ENCODE assay signal across 8 mouse cellular contexts in genomic region chr6:3200586-3200985, GRCm38 (mm10).
DNase-seq lines count a peak whose midpoint lies in the region; ATAC-seq and TF ChIP-seq lines count a peak whose summit lies in the region.
"Not testable (repeated sequence)": the region's sequence is repeated elsewhere in the genome, so short reads cannot be mapped to it uniquely, and the experiment has no call there.

No protein-coding gene starts in this region.

- not testable (repeated sequence) for ATAC-seq in hindbrain, embryonic 14.5 days (ENCODE audit: low FRiP score); midbrain, embryonic 11.5 days (ENCODE audit: low FRiP score)

- not testable (repeated sequence) for TF ChIP-seq CTCF in spleen, adult 2 months (IDR thresholded peaks at IDR 0.05; ENCODE audit: extremely low read depth, insufficient read depth, insufficient read length, insufficient replicate concordance)

- H3K4me2 ChIP-seq in hindbrain, embryonic 14.5 days (replicated peaks); midbrain, embryonic 11.5 days: not testable (repeated sequence)

- H3K9ac ChIP-seq in hindbrain, embryonic 14.5 days; midbrain, embryonic 11.5 days (ENCODE audit: low read length): not testable (repeated sequence)

- not testable (repeated sequence) for H3K27me3 ChIP-seq in hindbrain, embryonic 14.5 days (ENCODE audit: control insufficient read depth, insufficient read depth, low read length); midbrain, embryonic 11.5 days (ENCODE audit: control insufficient read depth, insufficient read depth, low read length); spleen, adult 2 months (ENCODE audit: control insufficient read depth, insufficient read depth, low read length)

- intact Hi-C loops in left cerebral cortex, postnatal 25 days (cut with DNase I): not testable (repeated sequence)

- TF ChIP-seq POLR2A in spleen, adult 2 months (IDR thresholded peaks at IDR 0.05; ENCODE audit: low read depth, low read length): not testable (repeated sequence)

- H3K9me3 ChIP-seq in hindbrain, embryonic 14.5 days (ENCODE audit: control insufficient read depth, low read length); midbrain, embryonic 11.5 days (ENCODE audit: control insufficient read depth, low read length): not testable (repeated sequence)

- H3K27ac ChIP-seq in hindbrain, embryonic 14.5 days; midbrain, embryonic 11.5 days (ENCODE audit: low read depth, low read length); spleen, adult 2 months (ENCODE audit: insufficient read depth, low read length): not testable (repeated sequence)

- H3K4me1 ChIP-seq in hindbrain, embryonic 14.5 days (replicated peaks; ENCODE audit: control insufficient read depth, insufficient read depth, low read length); midbrain, embryonic 11.5 days (ENCODE audit: control insufficient read depth, insufficient read depth, low read length); spleen, adult 2 months (ENCODE audit: control insufficient read depth, insufficient read depth, insufficient read length): not testable (repeated sequence)

- not testable (repeated sequence) for H3K36me3 ChIP-seq in hindbrain, embryonic 14.5 days (replicated peaks; ENCODE audit: control insufficient read depth, insufficient read depth); midbrain, embryonic 11.5 days (ENCODE audit: control insufficient read depth, insufficient read depth, low read length); spleen, adult 2 months (ENCODE audit: control insufficient read depth, insufficient read depth, low read length)

- 85% methylated on average over 15 of the region's 18 CpGs for WGBS in hindbrain, embryonic 14.5 days
- WGBS in midbrain, embryonic 11.5 days: 86% methylated on average over 14 of the region's 18 CpGs
- WGBS in spleen, adult 2 months: 87% methylated on average over 18 of the region's 18 CpGs

- H3K4me3 ChIP-seq in hindbrain, embryonic 14.5 days (replicated peaks; ENCODE audit: low read length); midbrain, embryonic 11.5 days (ENCODE audit: low read depth, low read length); spleen, adult 2 months (ENCODE audit: extremely low read depth, insufficient read depth, insufficient read length): not testable (repeated sequence)

- DNase-seq in T-cell, adult 2 months (ENCODE audit: low spot score): peak; percentile 68
- peak; percentile 38 for DNase-seq in cerebellum, adult 8-10 months
- peak; percentile 11 to 63 for DNase-seq in frontal cortex, postnatal 36 days (ENCODE audit: low spot score in 2 of 2)
- DNase-seq in hindbrain, embryonic 14.5 days (ENCODE audit: low spot score): peak; percentile 55
- DNase-seq in left cerebral cortex, postnatal 25 days (ENCODE audit: low spot score in 2 of 2): peak; percentile 38 to 45
- DNase-seq in midbrain, embryonic 11.5 days (ENCODE audit: low spot score, missing footprints): peak; percentile 94
- DNase-seq in spleen, adult 2 months (ENCODE audit: low read depth in 1 of 2, low spot score in 2 of 2): peak; percentile 42 to 63
- peak; percentile 93 for DNase-seq in urinary bladder, postnatal 25 days (ENCODE audit: low spot score)

Comparison
In these comparisons a context has a peak if more than half of its experiments do, and no peak if none do; other contexts are left out.
1. DNase-seq: peak in every context shown above with its lines; median percentile 94 in midbrain, embryonic 11.5 days; 93 in urinary bladder, postnatal 25 days; 68 in T-cell, adult 2 months; 55 in hindbrain, embryonic 14.5 days; 52 in spleen, adult 2 months; 42 in left cerebral cortex, postnatal 25 days; 38 in cerebellum, adult 8-10 months; 37 in frontal cortex, postnatal 36 days.